Mouse (Mus musculus) lung, postnatal 10 days (tissue): ENCODE measurements around the gene Hs6st1.

Source experiments
- DNase-seq: peaks from one replicate; pipeline ENCODE4 v3.0.0; 2021

Gene Hs6st1

GRCm38 (mm10) chr1:36064861-36065760 is 3.1 kb upstream of the Hs6st1 start:
- peak; percentile 97 for DNase-seq

- peak; percentile 2 for DNase-seq
These were observed 2.4 kb upstream of the Hs6st1 start for GRCm38 (mm10) chr1:36065761-36066150.

DNA sequence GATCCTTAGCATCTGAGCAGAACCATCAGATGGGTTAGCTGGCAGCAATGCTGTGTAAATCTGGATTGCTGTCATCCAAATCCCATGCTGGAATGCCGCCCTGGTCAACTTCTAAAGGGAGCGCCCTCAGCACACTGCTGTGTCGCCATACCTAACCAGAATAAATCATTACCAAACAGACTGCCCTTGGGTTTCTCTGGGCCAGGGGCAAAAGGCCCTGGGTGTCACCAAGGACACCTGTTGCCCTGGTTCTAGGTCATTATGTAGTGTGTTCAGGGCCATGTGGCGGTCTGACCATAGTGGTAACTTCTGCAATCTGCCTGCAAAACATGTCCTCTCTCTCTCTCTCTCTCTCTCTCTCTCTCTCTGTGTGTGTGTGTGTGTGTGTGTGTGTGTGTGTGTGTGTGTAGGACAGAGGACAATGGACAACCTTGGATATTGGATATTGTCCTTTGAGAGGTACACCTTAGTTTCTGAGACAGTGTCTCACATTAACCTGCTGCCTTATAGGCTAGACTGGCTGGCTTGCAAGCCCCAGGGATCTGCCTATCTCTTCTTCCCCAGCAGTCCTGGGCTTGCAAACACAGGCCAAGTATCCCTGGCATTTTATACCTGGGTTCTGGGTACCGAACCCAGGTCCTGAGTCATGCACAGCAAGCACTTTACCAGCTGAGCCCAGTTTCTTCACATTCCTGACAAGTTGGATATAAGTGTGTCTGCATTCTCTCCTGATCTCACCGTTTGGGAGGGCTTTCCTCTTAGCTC is 1.8 kb upstream of the Hs6st1 start:
- peak; percentile 0 for DNase-seq

GRCm38 (mm10) chr1:36067201-36067600 is 999 bp upstream of the Hs6st1 start:
- DNase-seq = no peak

DNA sequence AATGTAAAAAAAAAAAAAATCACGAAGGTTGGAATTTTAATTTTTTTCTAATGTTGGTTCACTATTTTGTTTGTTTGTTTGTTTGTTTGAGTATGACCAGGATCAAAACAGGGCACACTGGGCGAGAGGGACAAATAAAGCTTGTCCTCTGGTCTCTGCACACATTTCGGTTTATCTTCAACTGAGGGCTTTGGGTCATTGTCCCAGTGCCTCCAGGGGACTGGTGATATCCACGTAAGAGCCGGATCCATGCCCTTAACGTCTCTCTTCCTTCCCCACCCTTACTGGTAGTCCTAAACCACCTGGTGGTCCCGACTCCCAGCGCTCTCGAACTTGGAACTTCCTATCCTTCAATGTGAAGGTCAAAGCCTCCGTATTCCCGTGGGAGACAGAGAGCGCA is 589 bp upstream of the Hs6st1 start:
- DNase-seq = no peak

DNA sequence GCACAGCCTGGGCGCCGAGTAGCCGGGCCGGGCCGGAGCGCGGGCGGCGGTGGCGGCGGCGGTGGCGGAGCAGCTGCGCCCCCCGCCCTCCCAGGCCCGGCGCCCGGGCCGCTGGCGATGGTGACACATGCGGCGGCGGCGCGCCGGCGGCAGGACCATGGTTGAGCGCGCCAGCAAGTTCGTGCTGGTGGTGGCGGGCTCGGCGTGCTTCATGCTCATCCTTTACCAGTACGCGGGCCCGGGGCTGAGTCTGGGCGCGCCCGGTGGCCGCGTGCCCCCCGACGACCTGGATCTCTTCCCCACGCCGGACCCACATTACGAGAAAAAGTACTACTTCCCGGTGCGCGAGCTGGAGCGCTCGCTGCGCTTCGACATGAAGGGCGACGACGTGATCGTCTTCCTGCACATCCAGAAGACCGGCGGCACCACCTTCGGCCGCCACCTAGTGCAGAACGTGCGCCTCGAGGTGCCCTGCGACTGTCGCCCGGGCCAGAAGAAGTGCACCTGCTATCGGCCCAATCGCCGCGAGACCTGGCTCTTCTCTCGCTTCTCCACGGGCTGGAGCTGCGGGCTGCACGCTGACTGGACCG is 426 bp downstream of the Hs6st1 start:
- DNase-seq = peak; percentile 56

- DNase-seq = peak; percentile 45
These were observed 1.1 kb downstream of the Hs6st1 start for GRCm38 (mm10) chr1:36069291-36069771.

GRCm38 (mm10) chr1:36070190-36070589 is 2.0 kb downstream of the Hs6st1 start:
- no peak for DNase-seq

DNA sequence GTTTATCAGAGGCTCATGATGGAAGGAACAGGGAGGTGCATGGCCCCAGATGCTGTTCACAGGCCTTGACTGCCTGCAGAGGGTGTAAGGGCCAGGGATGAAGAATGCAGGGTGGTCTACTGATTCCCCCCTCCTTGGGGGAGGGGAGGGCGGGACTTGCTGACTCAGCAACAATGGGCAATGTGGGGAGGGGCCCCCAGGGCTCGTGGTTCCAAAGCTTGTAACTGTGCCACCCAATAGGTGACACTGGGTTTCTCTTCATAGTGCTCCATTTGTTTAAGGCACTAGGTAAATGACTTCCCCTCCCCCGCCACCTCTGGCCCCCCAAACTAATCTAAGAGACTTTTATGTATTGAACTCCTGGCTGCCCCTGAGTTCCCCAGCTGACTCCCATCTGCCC is 2.5 kb downstream of the Hs6st1 start:
- DNase-seq = no peak

DNA sequence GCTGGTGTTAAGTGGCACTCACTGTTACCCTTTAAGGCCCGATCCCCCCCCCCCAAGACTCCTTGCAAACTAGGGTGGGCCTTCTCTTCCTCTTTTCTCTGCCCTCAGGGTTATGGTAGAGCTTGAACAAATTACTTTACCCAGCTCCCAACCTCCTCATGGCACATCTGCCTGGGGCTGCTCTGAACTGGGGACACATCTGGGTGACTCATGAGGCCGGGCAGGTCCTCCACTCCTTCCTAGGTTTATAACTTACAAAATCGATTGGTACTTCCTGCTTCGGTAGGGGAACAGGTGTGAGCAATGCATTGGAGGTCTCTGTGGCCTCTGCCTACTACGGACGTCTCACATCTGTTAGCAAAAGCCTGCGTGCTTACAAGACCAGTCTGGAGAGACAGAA is 3.0 kb downstream of the Hs6st1 start:
- no peak for DNase-seq

DNA sequence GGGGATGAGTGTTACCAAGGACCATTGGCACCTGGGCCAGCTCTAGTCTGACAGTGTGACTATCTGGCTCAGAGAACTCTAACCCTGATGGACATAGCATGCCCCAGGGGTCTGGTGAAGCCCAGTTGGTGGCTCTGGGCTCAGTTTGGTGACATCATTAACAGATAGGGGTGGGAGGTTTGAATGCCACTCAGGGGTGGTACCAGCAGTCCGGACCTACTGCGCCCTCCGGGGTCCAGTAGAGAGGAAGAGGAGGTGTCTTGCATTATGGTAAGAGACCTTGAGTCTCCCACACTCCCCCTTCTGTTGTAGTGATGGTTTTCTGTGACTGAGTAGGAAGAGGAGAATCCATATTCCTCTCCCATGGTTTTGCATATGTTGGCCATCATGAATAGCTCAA is 3.4 kb downstream of the Hs6st1 start:
- DNase-seq = no peak

GRCm38 (mm10) chr1:36072588-36073556 is 4.7 kb downstream of the Hs6st1 start:
- DNase-seq = no peak

DNA sequence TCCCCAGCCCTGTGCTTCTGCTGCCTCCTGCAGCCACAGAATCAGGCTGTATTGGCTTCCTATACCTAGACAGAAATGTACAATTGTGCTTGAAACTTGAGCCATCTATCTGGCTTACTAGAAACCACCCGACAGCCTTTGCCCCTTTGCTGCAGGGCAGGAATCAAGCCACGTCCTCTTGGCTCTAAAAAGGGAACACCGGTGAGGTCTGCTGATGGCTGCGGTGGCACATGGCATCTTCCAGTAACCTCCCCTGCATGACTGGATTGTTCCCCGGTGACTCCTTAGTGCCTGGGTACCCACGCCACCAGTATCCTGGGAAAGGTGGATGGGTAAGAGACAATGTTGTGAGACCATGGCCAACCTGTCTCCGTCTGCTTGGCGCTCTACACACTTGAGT is 5.4 kb downstream of the Hs6st1 start:
- no peak for DNase-seq

DNA sequence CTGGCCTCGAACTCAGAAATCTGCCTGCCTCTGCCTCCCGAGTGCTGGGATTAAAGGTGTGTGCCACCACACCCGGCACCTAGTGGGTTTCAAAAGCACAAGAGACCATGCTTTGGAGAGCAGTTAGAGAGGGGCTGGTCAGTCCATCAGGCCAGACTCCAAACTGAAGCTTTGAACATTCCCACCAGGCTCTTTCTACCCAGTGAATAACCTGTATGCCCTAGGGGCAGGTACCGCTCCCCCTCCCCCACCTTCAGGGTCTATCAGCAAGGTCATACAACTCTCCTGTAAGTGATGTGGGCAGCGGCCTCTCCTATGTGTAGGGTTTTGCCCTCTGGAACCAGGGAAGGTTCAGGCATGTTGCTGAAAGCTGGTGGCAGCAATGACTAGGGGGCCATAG is 6.0 kb downstream of the Hs6st1 start:
- DNase-seq = no peak

DNA sequence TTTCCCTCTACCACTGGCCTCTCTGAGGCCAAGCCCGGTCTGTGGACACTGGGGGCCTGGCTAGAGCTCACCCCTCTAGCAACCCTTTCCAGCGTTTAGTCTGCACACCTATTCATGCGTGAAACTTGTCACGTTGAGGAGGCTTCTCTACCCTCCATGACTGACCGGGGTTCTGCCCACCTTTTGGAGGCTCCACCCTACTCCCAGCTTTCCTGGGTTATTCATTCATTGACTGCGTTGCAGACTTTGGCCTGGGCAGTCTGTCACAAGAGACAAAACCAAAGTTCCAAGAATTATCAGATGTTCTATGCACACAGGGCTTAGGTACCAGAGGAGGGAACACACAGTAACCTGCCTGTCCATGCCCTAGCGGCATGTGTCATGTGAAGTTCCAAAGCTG is 6.8 kb downstream of the Hs6st1 start:
- no peak for DNase-seq

DNA sequence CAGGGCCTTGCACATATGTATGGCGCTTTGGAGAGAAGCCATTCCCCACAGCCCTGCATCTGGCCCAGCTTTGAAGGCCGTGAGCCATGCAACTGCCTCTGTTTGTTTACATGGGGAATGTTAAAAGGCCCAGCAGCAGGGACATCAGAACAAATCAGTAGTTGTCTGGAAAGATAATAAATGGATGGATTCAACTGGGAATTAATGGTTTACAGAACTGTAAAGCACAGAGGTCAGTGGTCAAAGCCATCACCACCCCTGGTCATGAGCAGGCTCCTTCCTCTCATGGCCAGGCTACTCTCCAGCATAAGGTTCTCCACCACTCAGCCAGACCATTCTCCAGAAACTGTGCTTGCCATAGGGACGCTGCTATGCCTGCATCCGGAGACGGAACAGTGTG is 7.5 kb downstream of the Hs6st1 start:
- no peak for DNase-seq

DNA sequence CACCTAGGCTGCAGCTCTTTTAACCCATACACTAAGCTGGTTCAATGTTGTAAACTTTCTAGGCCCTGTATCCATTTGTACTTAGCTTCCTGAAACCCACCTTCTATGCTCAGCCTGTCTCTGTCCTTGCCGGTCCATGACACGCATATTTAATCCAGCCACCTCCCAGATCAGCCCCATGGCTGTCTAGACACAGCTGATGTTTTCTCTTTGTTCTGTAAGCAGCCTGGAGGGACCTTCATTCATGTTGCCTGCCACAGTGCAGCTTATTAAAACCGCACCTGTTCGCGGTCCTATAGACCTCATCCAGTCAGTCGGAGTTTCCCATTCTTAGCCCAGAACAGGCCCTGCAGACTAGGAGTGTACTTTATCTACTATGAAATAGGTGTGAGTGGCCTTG is 8.9 kb downstream of the Hs6st1 start:
- no peak for DNase-seq

DNA sequence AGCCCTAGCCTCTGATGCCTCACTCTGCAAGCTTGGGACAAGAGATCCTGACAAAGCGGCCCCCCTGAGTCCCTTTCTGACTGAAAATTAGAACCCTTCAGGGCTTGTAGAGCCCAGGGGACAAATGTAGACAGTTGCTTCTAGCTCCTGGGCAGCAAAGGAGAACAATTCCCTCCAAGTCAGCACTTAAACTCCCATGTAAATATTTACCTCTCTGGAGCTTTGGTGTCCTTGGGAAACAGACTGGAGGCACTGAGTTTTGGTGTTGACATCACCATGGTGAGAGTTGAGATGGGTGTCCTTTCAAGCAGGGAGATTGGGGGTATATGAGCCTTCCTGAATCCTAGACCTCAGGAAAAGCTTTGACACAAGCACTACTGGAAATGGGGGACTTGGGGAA is 10.1 kb downstream of the Hs6st1 start:
- no peak for DNase-seq

- DNase-seq = peak; percentile 33
These were observed 11.5 kb downstream of the Hs6st1 start for GRCm38 (mm10) chr1:36079679-36080078.

DNA sequence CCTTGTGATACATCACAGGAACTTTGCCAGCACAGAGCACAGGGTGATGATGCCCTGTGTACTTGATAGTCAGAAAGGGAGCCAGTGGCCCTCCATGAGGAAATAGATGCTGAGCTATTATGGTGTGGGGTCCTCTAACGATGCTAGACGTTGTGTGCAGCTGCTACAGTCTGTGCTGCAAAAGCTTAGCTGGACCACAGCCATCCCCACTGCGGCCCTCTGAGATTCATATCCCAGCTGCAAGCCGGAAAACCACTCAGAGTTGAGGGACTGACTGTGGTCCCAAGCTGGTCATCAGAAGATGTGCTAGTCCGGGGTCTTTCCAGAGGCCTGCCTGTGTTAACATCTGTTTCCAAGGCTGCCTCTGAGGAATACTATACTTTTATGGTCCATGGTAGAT is 12.8 kb downstream of the Hs6st1 start:
- DNase-seq = no peak

GRCm38 (mm10) chr1:36082184-36082583 is 14.0 kb downstream of the Hs6st1 start:
- no peak for DNase-seq

DNA sequence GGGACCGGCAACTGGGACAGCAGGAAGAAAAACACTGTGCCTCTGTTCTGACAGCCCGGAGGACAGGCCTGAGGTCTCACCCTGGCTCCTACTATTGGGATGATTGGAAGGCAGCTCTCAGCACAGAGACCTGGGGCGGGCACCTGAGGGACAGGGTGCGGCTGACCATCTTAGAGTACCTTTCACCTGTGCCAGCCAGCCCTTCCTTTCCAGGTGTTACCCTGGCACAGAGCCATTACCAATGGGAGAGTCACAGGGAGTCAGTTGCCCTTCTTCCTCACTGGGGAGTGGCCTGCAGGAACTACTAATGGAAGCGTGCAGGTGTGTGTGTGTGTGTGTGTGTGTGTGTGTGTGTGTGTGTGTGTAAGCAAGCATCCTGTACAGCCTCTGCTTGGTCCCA is 15.4 kb downstream of the Hs6st1 start:
- peak; percentile 41 for DNase-seq
